Mouse (Mus musculus) stomach, embryonic 16.5 days (tissue): Measurements from ENCODE around the gene Gm5431. TPM values are rescaled to one million over a fixed set of nuclear protein-coding genes. Genes with fewer than 3 reads are reported as not detected.
"Not testable (repeated sequence)": the region's sequence is repeated elsewhere in the genome, so short reads cannot be mapped to it uniquely, and the experiment has no call there.

Experiments
- ATAC-seq: fragments of 200-750 bp; cut with Nextera tagmentation; 2 replicates; pipeline ENCODE4 v1.8.0; 2017; ENCODE audit warnings: moderate number of reproducible peaks, moderate TSS enrichment; ENCODE audit not compliant: insufficient read depth, low FRiP score
- H3K27ac ChIP-seq: fragments of 300-500 bp; sonication (generic); 2 replicates; pipeline ENCODE4 v1.5.1; 2014; ENCODE audit warnings: low read length
- H3K27me3 ChIP-seq: fragments of 300-500 bp; sonication (generic); 2 replicates; pipeline ENCODE4 v1.6.1; 2014; ENCODE audit warnings: low read length, control low read depth, mixed read lengths; ENCODE audit not compliant: control insufficient read depth, insufficient read depth
- H3K36me3 ChIP-seq: fragments of 300-500 bp; sonication (generic); 2 replicates; pipeline ENCODE4 v1.6.1; 2014; ENCODE audit warnings: low read length; ENCODE audit not compliant: control insufficient read depth, insufficient read depth
- H3K4me1 ChIP-seq: fragments of 300-500 bp; sonication (generic); 2 replicates; pipeline ENCODE4 v1.6.1; 2014; ENCODE audit warnings: low read length, control low read depth, mixed read lengths; ENCODE audit not compliant: control insufficient read depth, insufficient read depth
- H3K4me2 ChIP-seq: fragments of 300-500 bp; sonication (generic); 2 replicates; pipeline ENCODE4 v1.6.1; 2014; ENCODE audit warnings: low read depth, low read length, mixed read lengths
- H3K4me3 ChIP-seq: fragments of 300-500 bp; sonication (generic); replicated peaks from 2 replicates; pipeline ENCODE4 v1.5.1; 2014; ENCODE audit warnings: mild to moderate bottlenecking, low read length
- H3K9ac ChIP-seq: fragments of 300-500 bp; sonication (generic); 2 replicates; pipeline ENCODE4 v1.6.1; 2014; ENCODE audit warnings: low read length
- H3K9me3 ChIP-seq: fragments of 300-500 bp; sonication (generic); replicated peaks from 2 replicates; pipeline ENCODE4 v1.6.1; 2016; ENCODE audit warnings: low read length, control low read depth; ENCODE audit not compliant: control insufficient read depth
- WGBS: fragments of 180-500 bp; shearing (Covaris S2); extraction: QIAGEN DNeasy Blood & Tissue Kit; methylation state at CpG from one replicate; pipeline ENCODE4 v1.1.7; 2014; 5-methylcytosine and 5-hydroxymethylcytosine counted together
- polyA plus RNA-seq: library from polyadenylated mRNA; unstranded; fragments of >200 nt; fragmentation: Nextera tagmentation; extraction: Ambion mirVana; gene quantifications from 2 replicates; pipeline ENCODE4 v1.2.1, GENCODE M21; 2015

Gene Gm5431
- polyA plus RNA-seq, 1 experiment from 2014 or later: 0.36 TPM

DNA sequence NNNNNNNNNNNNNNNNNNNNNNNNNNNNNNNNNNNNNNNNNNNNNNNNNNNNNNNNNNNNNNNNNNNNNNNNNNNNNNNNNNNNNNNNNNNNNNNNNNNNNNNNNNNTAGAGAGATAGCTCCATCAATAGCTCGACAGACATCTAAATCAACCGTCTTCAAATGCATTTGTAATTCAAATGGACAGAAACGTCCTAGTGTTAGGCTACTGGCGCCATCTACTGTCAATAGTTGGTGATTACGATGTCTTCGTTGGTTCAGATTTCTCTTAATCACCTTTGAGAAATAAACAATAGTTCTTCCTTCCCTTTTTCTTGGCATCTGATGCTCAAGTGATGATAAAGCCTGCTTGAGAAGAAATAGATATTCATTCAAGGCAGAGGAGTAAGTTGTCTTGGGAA, 43.0 kb downstream of the Gm5431 start:
- Histone ChIP-seq H3K27me3 (no peaks in the 10 kb centered on the region), H3K27ac (no peak overlapping the region), H3K36me3 (no peaks in the 10 kb centered on the region), H3K9ac (no peak overlapping the region), H3K4me3 (peak overlapping the region; percentile 81; the same call in 1 of the 2 replicates), H3K4me1 (peaks cover 10% of the 10 kb centered on the region), H3K4me2 (peak overlapping the region; percentile 56), H3K9me3 (no peaks in the 10 kb centered on the region)
- whole genome bisulfite sequencing: under 1% methylated on average over 6 of the region's 6 CpGs
- no peak for ATAC-seq

DNA sequence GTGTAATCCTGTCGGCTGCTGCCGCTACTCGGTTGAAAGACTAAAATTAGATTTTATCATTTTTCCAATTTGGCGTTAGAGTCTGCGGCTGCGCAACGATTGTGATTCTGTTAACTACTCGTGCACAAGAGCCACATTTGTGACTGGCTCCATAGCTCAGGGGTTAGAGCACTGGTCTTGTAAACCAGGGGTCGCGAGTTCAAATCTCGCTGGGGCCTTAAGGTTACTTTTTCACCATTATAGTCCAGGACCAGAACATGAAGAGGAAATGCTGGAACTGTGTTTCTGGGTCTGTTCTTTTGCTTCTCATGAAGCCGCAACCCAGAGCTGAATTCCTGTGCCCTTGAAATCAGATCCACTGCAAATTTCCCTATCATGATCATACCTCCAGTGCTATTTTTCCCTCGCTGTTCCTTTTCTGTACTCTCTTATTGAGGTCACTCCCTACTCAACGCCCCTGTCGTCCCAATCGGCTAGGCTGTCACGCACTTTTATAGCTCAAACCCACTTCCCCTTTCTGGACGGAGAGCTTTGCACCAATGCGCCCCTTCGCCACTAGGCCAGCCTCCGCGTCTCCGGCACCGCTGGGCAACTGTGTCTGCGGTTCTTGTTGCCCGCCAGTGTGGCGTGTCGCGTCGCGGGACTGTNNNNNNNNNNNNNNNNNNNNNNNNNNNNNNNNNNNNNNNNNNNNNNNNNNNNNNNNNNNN, 48.4 kb downstream of the Gm5431 start:
- peaks cover 12% of the 10 kb centered on the region for H3K4me1 ChIP-seq
- 1% methylated on average over 31 of the region's 31 CpGs for WGBS
- ATAC-seq: peak; percentile 63; the same call in 1 of the 2 replicates
- peak overlapping the region; percentile 45 for H3K27ac ChIP-seq
- peak overlapping the region; percentile 81 for H3K4me3 ChIP-seq
- peak overlapping the region; percentile 66 for H3K9ac ChIP-seq
- no peaks in the 10 kb centered on the region for H3K36me3 ChIP-seq
- H3K9me3 ChIP-seq: no peaks in the 10 kb centered on the region
- no peaks in the 10 kb centered on the region for H3K27me3 ChIP-seq
- peak overlapping the region; percentile 88 for H3K4me2 ChIP-seq

DNA sequence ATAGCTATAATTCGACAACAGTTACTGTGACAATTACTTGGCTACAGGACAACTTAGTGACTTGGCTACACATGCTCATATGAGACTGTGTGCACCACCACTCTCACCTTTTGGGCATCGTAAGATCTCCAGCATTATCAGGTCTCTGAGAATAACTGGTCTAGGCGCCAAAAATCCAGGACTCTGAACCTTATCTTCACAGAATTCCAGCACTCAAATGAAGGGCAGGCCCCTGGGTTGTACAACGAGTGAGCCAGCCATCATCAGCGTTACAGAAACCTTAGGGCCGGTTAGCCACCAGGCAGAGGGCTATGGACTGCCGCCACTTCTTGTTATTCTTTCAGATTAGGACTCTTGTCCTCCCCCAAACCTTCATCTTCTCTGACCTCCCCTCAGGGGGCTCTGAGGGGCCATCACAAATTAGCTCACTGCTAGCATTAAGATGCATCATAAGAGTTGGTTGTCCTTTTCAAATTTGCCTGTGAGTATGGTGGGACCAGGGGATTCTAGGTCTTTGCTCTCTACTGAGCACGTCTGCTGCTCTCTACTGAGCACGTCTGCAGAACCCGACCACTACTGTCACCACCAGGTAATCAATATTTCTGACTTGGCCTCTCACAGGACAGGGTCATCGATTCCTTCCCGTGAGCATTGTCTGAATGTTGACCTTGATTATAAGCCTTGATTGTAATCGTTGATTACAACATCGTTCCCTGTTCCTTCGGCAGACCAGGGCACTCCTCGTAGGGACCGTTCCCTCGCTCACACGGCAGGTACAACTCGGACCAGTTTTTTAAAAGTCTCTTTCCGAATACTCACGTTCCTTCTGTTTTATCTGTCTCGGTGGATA, 49.2 kb downstream of the Gm5431 start:
- H3K9me3 ChIP-seq: no peaks in the 10 kb centered on the region
- peak overlapping the region; percentile 65 for H3K9ac ChIP-seq
- peak overlapping the region; percentile 88 for H3K4me2 ChIP-seq
- H3K27me3 ChIP-seq: no peaks in the 10 kb centered on the region
- no peak for ATAC-seq
- peak overlapping the region; percentile 81 for H3K4me3 ChIP-seq
- WGBS: 11% methylated on average over 23 of the region's 23 CpGs
- no peak overlapping the region for H3K27ac ChIP-seq
- H3K4me1 ChIP-seq: peaks cover 12% of the 10 kb centered on the region
- H3K36me3 ChIP-seq: no peaks in the 10 kb centered on the region

DNA sequence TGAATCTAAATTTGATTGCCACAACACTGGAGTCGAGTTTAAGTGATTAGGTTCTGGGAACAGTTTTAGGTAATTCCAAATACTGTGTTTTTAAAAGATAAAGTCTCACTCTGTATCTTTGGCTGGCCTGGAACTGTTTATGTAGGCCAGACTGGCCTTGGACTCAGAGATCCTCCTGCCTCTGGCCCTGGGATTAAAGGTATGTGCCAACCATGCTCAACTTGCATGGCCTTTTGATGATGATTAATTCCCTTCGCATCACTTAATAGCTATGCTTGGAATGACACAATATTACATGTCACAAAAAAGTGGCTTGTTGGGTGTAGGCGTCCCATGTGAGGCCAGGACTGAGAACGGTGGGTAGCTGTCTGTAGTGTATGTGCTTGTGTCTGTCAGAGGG, 49.8 kb downstream of the Gm5431 start:
- H3K9ac ChIP-seq: no peak overlapping the region
- H3K9me3 ChIP-seq: no peaks in the 10 kb centered on the region
- no peaks in the 10 kb centered on the region for H3K27me3 ChIP-seq
- no peak for ATAC-seq
- no peak overlapping the region for H3K27ac ChIP-seq
- 73% methylated on average over 4 of the region's 4 CpGs for WGBS
- no peak overlapping the region for H3K4me2 ChIP-seq
- H3K36me3 ChIP-seq: no peaks in the 10 kb centered on the region
- H3K4me3 ChIP-seq: no peak overlapping the region
- H3K4me1 ChIP-seq: peaks cover 12% of the 10 kb centered on the region

- ATAC-seq: no peak
These were observed 50.6 kb downstream of the Gm5431 start for GRCm38 (mm10) chr11:48851270-48851995.

GRCm38 (mm10) chr11:48850240-48850639, 51.8 kb downstream of the Gm5431 start:
- H3K4me3 ChIP-seq: no peak overlapping the region

More at GRCm38 (mm10) chr11:48851270-48851995, 50.6 kb downstream of the Gm5431 start:
- Histone ChIP-seq H3K4me1 (peaks cover 12% of the 10 kb centered on the region), H3K9ac (no peak overlapping the region), H3K4me3 (no peak overlapping the region), H3K36me3 (no peaks in the 10 kb centered on the region), H3K4me2 (no peak overlapping the region), H3K27ac (no peak overlapping the region), H3K27me3 (no peaks in the 10 kb centered on the region), H3K9me3 (no peaks in the 10 kb centered on the region)
- WGBS: 78% methylated on average over 4 of the region's 4 CpGs

GRCm38 (mm10) chr11:48846881-48847280, 55.1 kb downstream of the Gm5431 start:
- Histone ChIP-seq H3K9me3 (no peaks in the 10 kb centered on the region), H3K27ac (no peak overlapping the region), H3K4me1 (no peaks in the 10 kb centered on the region), H3K9ac (no peak overlapping the region), H3K4me2 (no peak overlapping the region), H3K36me3 (no peaks in the 10 kb centered on the region), H3K27me3 (no peaks in the 10 kb centered on the region), H3K4me3 (no peak overlapping the region)
- WGBS: 65% methylated on average over 5 of the region's 5 CpGs
- ATAC-seq: no peak

More at GRCm38 (mm10) chr11:48850240-48850639, 51.8 kb downstream of the Gm5431 start:
- H3K9ac ChIP-seq: no peak overlapping the region
- WGBS: 11% methylated on average over 2 of the region's 2 CpGs
- no peaks in the 10 kb centered on the region for H3K9me3 ChIP-seq
- H3K27me3 ChIP-seq: no peaks in the 10 kb centered on the region
- no peak overlapping the region for H3K27ac ChIP-seq
- H3K4me1 ChIP-seq: peaks cover 12% of the 10 kb centered on the region
- H3K36me3 ChIP-seq: no peaks in the 10 kb centered on the region
- no peak overlapping the region for H3K4me2 ChIP-seq
- no peak for ATAC-seq

GRCm38 (mm10) chr11:48846362-48846761, 55.7 kb downstream of the Gm5431 start:
- H3K4me1 ChIP-seq, ATAC-seq, H3K27me3 ChIP-seq, H3K9ac ChIP-seq, H3K36me3 ChIP-seq, H3K27ac ChIP-seq, H3K4me3 ChIP-seq, H3K4me2 ChIP-seq, H3K9me3 ChIP-seq: not testable (repeated sequence)
- WGBS: 72% methylated on average over 2 of the region's 2 CpGs
